Mouse (Mus musculus) forebrain, embryonic 12.5 days (tissue): ENCODE data around the gene Ddx17. TPM values are rescaled to one million over a fixed set of nuclear protein-coding genes. Genes with fewer than 3 reads are reported as not detected.

ENCODE experiments used
- ATAC-seq: fragments of 200-750 bp; cut with Nextera tagmentation; 2 replicates; pipeline ENCODE4 v1.8.0; 2017; ENCODE audit warnings: moderate TSS enrichment; ENCODE audit not compliant: low FRiP score
- H3K27ac ChIP-seq: fragments of 300-500 bp; sonication (generic); 2 replicates; pipeline ENCODE4 v1.5.1; 2016; ENCODE audit warnings: mild to moderate bottlenecking
- H3K27me3 ChIP-seq: fragments of 300-500 bp; sonication (generic); 2 replicates; pipeline ENCODE4 v1.6.1; 2016; ENCODE audit warnings: mild to moderate bottlenecking
- H3K36me3 ChIP-seq: fragments of 300-500 bp; sonication (generic); replicated peaks from 2 replicates; pipeline ENCODE4 v1.6.1; 2016; ENCODE audit warnings: mild to moderate bottlenecking
- H3K4me1 ChIP-seq: fragments of 300-500 bp; sonication (generic); 2 replicates; pipeline ENCODE4 v1.6.1; 2016
- H3K4me2 ChIP-seq: fragments of 300-500 bp; sonication (generic); 2 replicates; pipeline ENCODE4 v1.6.1; 2016; ENCODE audit warnings: mild to moderate bottlenecking, moderate library complexity
- H3K4me3 ChIP-seq: fragments of 300-500 bp; sonication (generic); replicated peaks from 2 replicates; pipeline ENCODE4 v1.5.1; 2016; ENCODE audit warnings: mild to moderate bottlenecking
- H3K9ac ChIP-seq: fragments of 300-500 bp; sonication (generic); 2 replicates; pipeline ENCODE4 v1.6.1; 2016; ENCODE audit warnings: mild to moderate bottlenecking
- H3K9me3 ChIP-seq: fragments of 300-500 bp; sonication (generic); 2 replicates; pipeline ENCODE4 v1.6.1; 2016
- WGBS: fragments of 180-500 bp; shearing (Covaris S2); methylation state at CpG from one replicate; pipeline ENCODE4 v1.1.7; 2016; 5-methylcytosine and 5-hydroxymethylcytosine counted together
- polyA plus RNA-seq: library from polyadenylated mRNA; unstranded; fragments of >200 nt; fragmentation: Nextera tagmentation; extraction: Ambion mirVana; gene quantifications from 2 replicates; pipeline ENCODE4 v1.2.1, GENCODE M21; 2016

The Ddx17 gene
- polyA plus RNA-seq, 1 experiment from 2014 or later = 76.2 TPM

DNA sequence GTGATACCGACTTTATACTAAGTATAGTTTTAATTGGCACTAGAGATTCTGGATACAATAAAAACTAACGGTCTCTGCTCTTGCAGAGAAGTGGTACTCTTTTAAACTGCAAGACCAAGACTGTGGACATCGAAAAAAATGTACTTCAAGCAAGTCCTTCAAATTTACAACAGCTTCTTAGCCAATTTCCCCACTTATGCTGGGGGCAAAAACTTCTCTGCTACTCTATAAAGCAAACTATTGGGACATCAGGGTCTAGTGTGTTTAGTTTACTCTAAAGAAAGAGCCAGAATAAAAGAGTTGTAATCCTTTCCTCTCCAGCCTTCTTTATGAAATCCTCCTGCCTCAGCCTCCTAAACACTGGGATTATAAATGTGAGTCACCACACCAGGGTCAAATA lies 2.6 kb downstream of the Ddx17 start:
- H3K4me3 ChIP-seq = peak overlapping the region; percentile 17
- ATAC-seq = no peak
- peaks cover 27% of the 10 kb centered on the region for H3K4me1 ChIP-seq
- WGBS = 91% methylated on average over 3 of the region's 3 CpGs
- H3K27ac ChIP-seq = no peak overlapping the region
- no peak overlapping the region for H3K9ac ChIP-seq
- H3K4me2 ChIP-seq = peak overlapping the region; percentile 85
- H3K27me3 ChIP-seq = no peaks in the 10 kb centered on the region
- peaks cover 55% of the 10 kb centered on the region for H3K36me3 ChIP-seq
- H3K9me3 ChIP-seq = no peaks in the 10 kb centered on the region

- Histone ChIP-seq H3K4me3 (no peak overlapping the region), H3K4me1 (no peaks in the 10 kb centered on the region), H3K27me3 (no peaks in the 10 kb centered on the region), H3K9me3 (no peaks in the 10 kb centered on the region), H3K9ac (no peak overlapping the region), H3K4me2 (no peak overlapping the region), H3K27ac (no peak overlapping the region), H3K36me3 (peaks cover 100% of the 10 kb centered on the region)
- 96% methylated on average over 3 of the region's 3 CpGs for WGBS
- no peak for ATAC-seq
These were observed 12.7 kb downstream of the Ddx17 start for GRCm38 (mm10) chr15:79533796-79534195.

DNA sequence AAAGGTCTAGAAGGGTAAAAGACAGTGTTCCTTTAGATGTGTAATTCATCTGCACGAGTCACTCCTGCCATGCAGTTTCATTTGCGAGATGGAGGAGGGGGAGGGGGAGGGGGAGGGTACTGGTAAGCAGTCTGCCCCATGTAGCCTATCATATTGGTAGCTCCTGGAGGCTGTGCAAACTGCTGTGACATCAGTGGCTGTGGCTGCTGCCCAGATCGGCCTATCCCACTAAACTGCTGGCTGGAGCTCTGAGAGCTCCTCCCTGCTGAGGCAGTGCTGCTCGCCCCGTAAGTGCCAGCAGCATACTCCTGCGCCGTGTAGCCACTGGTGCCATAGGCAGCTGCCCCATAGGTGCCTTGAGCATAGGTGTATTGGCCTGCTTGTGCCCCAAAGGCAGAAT lies 16.6 kb downstream of the Ddx17 start:
- ATAC-seq = no peak
- WGBS = 89% methylated on average over 7 of the region's 7 CpGs

GRCm38 (mm10) chr15:79527991-79528639 lies 18.4 kb downstream of the Ddx17 start:
- no peaks in the 10 kb centered on the region for H3K9me3 ChIP-seq
- H3K27ac ChIP-seq = no peak overlapping the region
- no peak overlapping the region for H3K4me2 ChIP-seq
- H3K4me1 ChIP-seq = no peaks in the 10 kb centered on the region
- WGBS = 79% methylated on average over 5 of the region's 5 CpGs
- peaks cover 75% of the 10 kb centered on the region for H3K36me3 ChIP-seq
- no peak overlapping the region for H3K4me3 ChIP-seq
- ATAC-seq = no peak
- H3K27me3 ChIP-seq = no peaks in the 10 kb centered on the region
- H3K9ac ChIP-seq = no peak overlapping the region

More for the DNA sequence above, 16.6 kb downstream of the Ddx17 start:
- Histone ChIP-seq H3K36me3 (peaks cover 93% of the 10 kb centered on the region), H3K27me3 (no peaks in the 10 kb centered on the region), H3K4me2 (no peak overlapping the region), H3K27ac (no peak overlapping the region), H3K4me3 (no peak overlapping the region), H3K9ac (no peak overlapping the region), H3K9me3 (no peaks in the 10 kb centered on the region), H3K4me1 (no peaks in the 10 kb centered on the region)

DNA sequence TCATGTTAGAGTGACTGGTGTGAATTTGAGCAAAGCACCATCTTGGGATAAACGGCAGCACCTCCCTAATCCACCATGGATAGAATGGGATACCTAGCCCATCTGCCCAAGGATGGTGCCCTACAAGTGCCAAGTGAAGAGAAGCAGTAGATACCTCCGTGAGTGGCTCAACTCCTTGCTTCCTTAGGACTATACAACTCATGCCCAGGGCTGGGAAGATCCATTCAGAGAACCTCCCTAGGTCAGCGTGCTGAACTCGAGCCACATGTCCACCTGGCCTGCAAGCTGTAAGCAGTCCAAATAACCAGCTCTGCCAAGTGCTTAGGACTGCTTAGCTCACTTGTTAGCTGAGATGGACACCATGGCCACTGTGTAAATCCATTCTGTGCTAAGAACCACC lies 19.3 kb downstream of the Ddx17 start:
- 0 out of 2 replicates have a peak, but pooled peaks have one; percentile 31 for ATAC-seq
- Histone ChIP-seq H3K27ac (no peak overlapping the region), H3K9me3 (no peaks in the 10 kb centered on the region), H3K9ac (no peak overlapping the region), H3K27me3 (no peaks in the 10 kb centered on the region), H3K4me3 (no peak overlapping the region), H3K4me1 (no peaks in the 10 kb centered on the region), H3K36me3 (peaks cover 66% of the 10 kb centered on the region), H3K4me2 (no peak overlapping the region)
- 79% methylated on average over 4 of the region's 4 CpGs for WGBS

DNA sequence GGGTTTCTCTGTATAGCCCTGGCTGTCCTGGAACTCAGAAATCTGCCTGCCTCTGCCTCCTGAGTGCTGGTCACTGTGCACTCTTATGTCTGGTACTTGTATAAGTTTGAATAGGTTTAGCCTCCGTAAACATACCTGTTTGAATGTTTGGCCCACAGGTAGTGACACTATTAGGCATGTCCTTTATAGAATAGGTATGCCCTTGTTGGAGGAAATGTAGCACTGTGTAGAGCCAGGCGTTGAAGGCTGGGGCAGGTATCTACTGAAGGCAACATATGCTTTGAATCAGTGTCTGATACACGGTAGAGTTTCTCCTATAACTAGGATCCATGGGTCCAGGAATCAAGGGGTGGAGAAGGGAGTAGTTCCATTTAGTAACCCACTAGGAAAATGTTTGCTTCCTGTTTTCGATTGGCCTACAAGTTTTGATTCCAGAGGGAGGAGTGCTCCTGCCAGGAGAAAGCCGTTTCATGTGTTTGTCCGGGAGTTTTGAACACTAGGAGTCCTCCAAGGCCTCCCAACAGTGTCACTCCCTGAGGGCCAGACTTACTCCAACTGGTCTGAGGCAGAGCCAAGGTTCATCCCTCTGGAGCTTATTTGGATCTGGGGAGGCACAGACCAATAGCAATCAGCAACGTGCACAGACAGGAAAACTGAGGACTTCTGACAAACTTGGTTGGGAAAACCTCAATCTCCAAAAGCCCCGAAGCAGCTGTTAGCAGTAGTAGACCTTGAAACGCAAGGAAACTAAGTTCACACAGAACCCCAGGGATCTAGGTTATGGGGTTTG lies 20.4 kb downstream of the Ddx17 start:
- H3K27me3 ChIP-seq = no peaks in the 10 kb centered on the region
- no peaks in the 10 kb centered on the region for H3K4me1 ChIP-seq
- H3K27ac ChIP-seq = 0 out of 2 replicates have a peak overlapping the region, but pooled peaks have one; percentile 16
- H3K9me3 ChIP-seq = no peaks in the 10 kb centered on the region
- H3K36me3 ChIP-seq = peaks cover 55% of the 10 kb centered on the region
- H3K4me3 ChIP-seq = no peak overlapping the region
- H3K9ac ChIP-seq = no peak overlapping the region
- H3K4me2 ChIP-seq = no peak overlapping the region
- 69% methylated on average over 9 of the region's 9 CpGs for WGBS
- no peak for ATAC-seq

- no peaks in the 10 kb centered on the region for H3K9me3 ChIP-seq
- H3K4me3 ChIP-seq = no peak overlapping the region
- H3K27ac ChIP-seq = no peak overlapping the region
- H3K9ac ChIP-seq = no peak overlapping the region
- no peak overlapping the region for H3K4me2 ChIP-seq
- peaks cover 49% of the 10 kb centered on the region for H3K36me3 ChIP-seq
- H3K4me1 ChIP-seq = no peaks in the 10 kb centered on the region
- 90% methylated on average over 5 of the region's 5 CpGs for WGBS
- ATAC-seq = no peak
- no peaks in the 10 kb centered on the region for H3K27me3 ChIP-seq
These were observed 21.0 kb downstream of the Ddx17 start for GRCm38 (mm10) chr15:79525564-79525963.

GRCm38 (mm10) chr15:79519400-79520220 lies 26.9 kb downstream of the Ddx17 start:
- H3K4me3 ChIP-seq = no peak overlapping the region
- peaks cover 49% of the 10 kb centered on the region for H3K27me3 ChIP-seq
- no peak overlapping the region for H3K27ac ChIP-seq
- H3K9me3 ChIP-seq = no peaks in the 10 kb centered on the region
- peaks cover 18% of the 10 kb centered on the region for H3K4me1 ChIP-seq
- ATAC-seq = no peak
- WGBS = 55% methylated on average over 15 of the region's 16 CpGs
- H3K36me3 ChIP-seq = no peaks in the 10 kb centered on the region
- H3K9ac ChIP-seq = no peak overlapping the region
- no peak overlapping the region for H3K4me2 ChIP-seq

DNA sequence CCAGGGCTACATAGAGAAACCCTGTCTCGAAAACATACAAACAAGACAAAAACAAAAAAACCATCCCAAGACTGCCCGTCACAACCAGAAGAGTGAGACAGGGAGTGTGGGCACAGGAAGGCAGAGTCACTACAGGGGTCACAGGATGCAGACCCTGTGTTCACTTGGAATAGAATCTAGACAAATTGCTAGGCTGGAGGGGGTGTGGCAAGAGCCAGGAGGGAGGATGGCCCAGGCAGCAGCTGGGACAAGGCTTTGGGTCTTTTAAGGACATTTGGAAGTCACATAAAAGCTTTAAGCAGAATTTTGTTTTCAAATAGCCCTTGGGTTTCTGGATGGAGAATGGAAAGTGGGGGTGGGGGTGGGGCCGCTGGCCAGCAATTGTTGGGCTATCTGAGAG lies 28.0 kb downstream of the Ddx17 start:
- H3K27me3 ChIP-seq = peaks cover 60% of the 10 kb centered on the region
- 89% methylated on average over 3 of the region's 3 CpGs for WGBS

GRCm38 (mm10) chr15:79517710-79518109 lies 28.8 kb downstream of the Ddx17 start:
- Histone ChIP-seq H3K9me3 (no peaks in the 10 kb centered on the region), H3K9ac (no peak overlapping the region), H3K4me2 (no peak overlapping the region), H3K27ac (no peak overlapping the region), H3K36me3 (no peaks in the 10 kb centered on the region), H3K4me1 (peaks cover 18% of the 10 kb centered on the region), H3K4me3 (no peak overlapping the region), H3K27me3 (peaks cover 68% of the 10 kb centered on the region)
- 72% methylated on average over 4 of the region's 4 CpGs for WGBS
- no peak for ATAC-seq

More for the DNA sequence above, 28.0 kb downstream of the Ddx17 start:
- Histone ChIP-seq H3K9me3 (no peaks in the 10 kb centered on the region), H3K27ac (no peak overlapping the region), H3K4me3 (no peak overlapping the region), H3K36me3 (no peaks in the 10 kb centered on the region), H3K4me2 (no peak overlapping the region), H3K9ac (no peak overlapping the region), H3K4me1 (peaks cover 18% of the 10 kb centered on the region)
- ATAC-seq = no peak

GRCm38 (mm10) chr15:79516171-79517096 lies 30.1 kb downstream of the Ddx17 start, which contains the start of gene Kdelr3:
Gene Kdelr3 (plus strand): TSS chr15:79516411.
- H3K27ac ChIP-seq = no peak within 1 kb of the TSS
- WGBS = 1% methylated on average over 69 of the region's 71 CpGs
- ATAC-seq = peak; percentile 48; the same call in 1 of the 2 replicates

More at GRCm38 (mm10) chr15:79516171-79517096, 30.1 kb downstream of the Ddx17 start, which contains the start of gene Kdelr3:
- Histone ChIP-seq H3K9me3 (no peaks in the 10 kb centered on the region), H3K9ac (peak within 1 kb of the TSS; percentile 56), H3K4me3 (peak within 1 kb of the TSS; percentile 50), H3K4me1 (peaks cover 28% of the 10 kb centered on the region), H3K27me3 (peaks cover 80% of the 10 kb centered on the region), H3K4me2 (peak within 1 kb of the TSS; percentile 93), H3K36me3 (no peaks in the 10 kb centered on the region)
